Mouse (Mus musculus): ENCODE results near the gene 4930452B06Rik.

The 4930452B06Rik gene

GRCm38 (mm10) chr14:8449299-8449698 lies 216.7 kb downstream of the 4930452B06Rik start:
- DNase-seq: no peak

GRCm38 (mm10) chr14:8447352-8447751 lies 218.7 kb downstream of the 4930452B06Rik start:
- DNase-seq: no peak

- DNase-seq: no peak
These were observed 221.7 kb downstream of the 4930452B06Rik start for GRCm38 (mm10) chr14:8444363-8444762.

- DNase-seq: no peak
These were observed 223.3 kb downstream of the 4930452B06Rik start for GRCm38 (mm10) chr14:8442691-8443090.

GRCm38 (mm10) chr14:8441623-8442022 lies 224.4 kb downstream of the 4930452B06Rik start:
- no peak for DNase-seq

- no peak for DNase-seq
These were observed 235.3 kb downstream of the 4930452B06Rik start for GRCm38 (mm10) chr14:8430611-8431230.

- DNase-seq: no peak
These were observed 236.3 kb downstream of the 4930452B06Rik start for GRCm38 (mm10) chr14:8429767-8430166.

GRCm38 (mm10) chr14:8422833-8423232 lies 243.2 kb downstream of the 4930452B06Rik start:
- DNase-seq: peak; percentile 18

GRCm38 (mm10) chr14:8421199-8421787 lies 244.7 kb downstream of the 4930452B06Rik start:
- peak; percentile 17 for DNase-seq

- DNase-seq: no peak
These were observed 247.4 kb downstream of the 4930452B06Rik start for GRCm38 (mm10) chr14:8418610-8419009.

- DNase-seq: no peak
These were observed 260.1 kb downstream of the 4930452B06Rik start for GRCm38 (mm10) chr14:8405946-8406345.

GRCm38 (mm10) chr14:8403310-8403709 lies 262.7 kb downstream of the 4930452B06Rik start:
- DNase-seq: no peak

- no peak for DNase-seq
These were observed 267.5 kb downstream of the 4930452B06Rik start for GRCm38 (mm10) chr14:8398507-8398906.

- DNase-seq: no peak
These were observed 270.3 kb downstream of the 4930452B06Rik start for GRCm38 (mm10) chr14:8395690-8396287.

- DNase-seq: no peak
These were observed 273.7 kb downstream of the 4930452B06Rik start for GRCm38 (mm10) chr14:8392181-8392825.

Data from retina, postnatal 1 day (tissue).